In the genomic region with DNA sequence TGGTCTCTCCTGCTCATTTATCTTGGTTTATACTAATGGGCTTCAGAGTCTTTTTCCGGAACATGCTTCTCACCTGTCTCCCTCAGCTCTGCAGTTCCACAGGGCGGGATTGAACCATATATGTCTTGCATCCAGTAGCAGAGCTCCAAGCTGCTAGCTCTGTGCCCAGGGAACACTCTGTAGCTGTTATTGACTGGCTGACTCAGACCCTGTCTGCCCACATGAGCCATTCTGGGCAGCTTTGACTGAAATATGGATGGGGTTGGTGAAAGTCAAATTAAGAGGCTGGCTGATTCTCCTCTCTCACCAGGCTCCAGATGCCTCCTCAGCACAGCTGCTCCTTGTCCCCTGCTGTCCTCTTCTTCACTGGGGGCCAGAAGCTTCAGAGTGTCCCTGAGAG, we compare ENCODE assay signal across 30 mouse cellular contexts.
A peak's percentile ranks its signal among the peaks of the same experiment; 100 is the strongest.
DNase-seq lines count a peak whose midpoint lies in the region; ATAC-seq and TF ChIP-seq lines count a peak whose summit lies in the region.
"Had no signal": no experiment of that assay in that cellular context is flagged by ENCODE, and none has a peak within 500 bp of the region (broad histone marks: within the 10 kb centered on the region; RNA-seq: fewer than 3 reads in every experiment).

No protein-coding gene starts in this region.

- no peak for TF ChIP-seq POLR2A in testis, adult 2 months (IDR thresholded peaks at IDR 0.05; ENCODE audit: control insufficient read depth, low read depth, low read length)

- DNase-seq in layer of hippocampus, adult 11-12 months (ENCODE audit: low spot score): peak; percentile 45
- DNase-seq in layer of hippocampus, postnatal 25 days (ENCODE audit: extremely low spot score in 1 of 2, low spot score in 1 of 2): no peak
- DNase-seq in left cerebral cortex, adult 2 months (ENCODE audit: extremely low spot score in 1 of 2, low spot score in 2 of 2): peak in 1 of 2 experiments; percentile 41
- no peak for DNase-seq in left cerebral cortex, postnatal 4 days
- no peak for DNase-seq in testis, postnatal 14 days (ENCODE audit: low spot score)
- DNase-seq: adrenal gland, adult 2 months; adrenal gland, postnatal 36 days; B cell, adult 2 months; cerebellum, adult 2 months; cerebellum, postnatal 14 days; gastrocnemius, postnatal 14 days; heart, adult 11 months; kidney, adult 8-10 months; kidney, postnatal 4 days; lung, postnatal 36 days; spleen, adult 18-20 months; thymus, postnatal 4 days had no signal

- H3K27me3 ChIP-seq in testis, adult 2 months (ENCODE audit: control insufficient read depth, insufficient read depth, low read length): no peaks in the 10 kb centered on the region
- H3K27me3 ChIP-seq: embryonic facial prominence, embryonic 15.5 days; forebrain, embryonic 13.5 days; heart, embryonic 15.5 days; hindbrain, embryonic 12.5 days; limb, embryonic 13.5 days had no signal

- H3K4me1 ChIP-seq in testis, adult 2 months (ENCODE audit: control insufficient read depth, insufficient read depth, low read length): no peaks in the 10 kb centered on the region
- H3K4me1 ChIP-seq: heart, embryonic 15.5 days; limb, embryonic 13.5 days had no signal

- TF ChIP-seq CTCF in left cerebral cortex, adult 2 months (IDR thresholded peaks at IDR 0.05): no peak
- TF ChIP-seq CTCF in testis, adult 2 months (IDR thresholded peaks at IDR 0.05; ENCODE audit: control insufficient read depth, insufficient read depth, insufficient replicate concordance, low read depth, low read length): no peak

- intact Hi-C loops in left cerebral cortex, adult 2 months (cut with DNase I): no loop called here
- intact Hi-C loops in left cerebral cortex, postnatal 4 days (cut with DNase I): no loop called here

- no peak for ATAC-seq in granulocyte monocyte progenitor cell, adult 5-6 weeks (replicated peaks; ENCODE audit: poor library complexity, severe bottlenecking)
- ATAC-seq: activated CD4-positive, CD25-positive, alpha-beta regulatory T cell, adult 4 months; forebrain, embryonic 13.5 days; intestine, embryonic 16.5 days; midbrain, embryonic 16.5 days had no signal

- H3K4me3 ChIP-seq in left cerebral cortex, adult 2 months: no peak overlapping the region
- peak overlapping the region; percentile 66 for H3K4me3 ChIP-seq in testis, adult 2 months (ENCODE audit: control insufficient read depth, low read depth, low read length)
- H3K4me3 ChIP-seq: embryonic facial prominence, embryonic 10.5 days; embryonic facial prominence, embryonic 15.5 days; forebrain, embryonic 13.5 days; heart, embryonic 10.5 days; heart, embryonic 15.5 days; hindbrain, embryonic 12.5 days; limb, embryonic 13.5 days had no signal

- no peaks in the 10 kb centered on the region for H3K36me3 ChIP-seq in testis, adult 2 months (ENCODE audit: control insufficient read depth, insufficient read depth, low read length)
- H3K36me3 ChIP-seq: embryonic facial prominence, embryonic 10.5 days; embryonic facial prominence, embryonic 15.5 days; heart, embryonic 10.5 days; heart, embryonic 15.5 days; hindbrain, embryonic 12.5 days; limb, embryonic 13.5 days had no signal

- peak overlapping the region; percentile 57 for H3K27ac ChIP-seq in left cerebral cortex, adult 2 months
- no peak overlapping the region for H3K27ac ChIP-seq in testis, adult 2 months (ENCODE audit: control insufficient read depth, insufficient read depth, low read depth, low read length)
- H3K27ac ChIP-seq: embryonic facial prominence, embryonic 10.5 days; embryonic facial prominence, embryonic 15.5 days; forebrain, embryonic 13.5 days; heart, embryonic 10.5 days; heart, embryonic 15.5 days; hindbrain, embryonic 12.5 days; limb, embryonic 13.5 days; stomach, postnatal 0 days had no signal
